Mouse (Mus musculus): ENCODE results near the gene Tmem163. TPM values are rescaled to one million over a fixed set of nuclear protein-coding genes. Genes with fewer than 3 reads are reported as not detected.

Gene Tmem163
- total and polyA plus RNA-seq, 3 experiments = 4.5 to 10.0 (median 8.1) TPM

DNA sequence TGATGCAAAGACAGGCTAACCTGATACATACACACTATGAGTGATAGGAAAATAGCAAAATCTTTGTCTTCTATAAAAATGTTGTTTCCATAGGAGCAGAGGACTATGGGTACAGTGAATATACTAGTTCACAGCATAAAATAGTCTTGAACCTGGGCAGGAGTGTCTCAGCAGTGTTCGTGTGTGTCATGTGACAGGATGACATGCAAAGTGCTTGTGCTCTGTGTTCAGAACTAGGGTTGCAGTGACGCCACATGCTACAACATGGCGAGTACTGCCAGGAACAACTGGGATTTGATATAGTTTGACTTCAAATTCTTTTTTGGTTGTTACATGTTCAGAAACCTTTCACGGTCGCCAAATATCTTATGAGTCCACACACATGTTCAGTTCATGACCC, 92.3 kb downstream of the Tmem163 start:
- Histone ChIP-seq H3K4me1 (ENCODE audit: control insufficient read depth in 1 of 2, insufficient read depth in 2 of 2) (peaks cover 0 to 44% of the 10 kb centered on the region in 2 experiments; a peak in 2 of 4 replicates), H3K27ac (ENCODE audit: insufficient read depth, low read depth) (no peak overlapping the region), H3K4me3 (replicated peaks in 1 of 3; ENCODE audit: low read depth in 2 of 3, low read length in 2 of 3, poor library complexity in 1 of 3) (no peak overlapping the region), H3K9me3 (replicated peaks; ENCODE audit: low read length) (no peaks in the 10 kb centered on the region), H3K4me2 (ENCODE audit: insufficient read depth, low read depth, poor library complexity, severe bottlenecking) (no peak overlapping the region), H3K27me3 (replicated peaks) (no peaks in the 10 kb centered on the region), H3K36me3 (replicated peaks in 1 of 2; ENCODE audit: control insufficient read depth in 1 of 2, insufficient read depth in 1 of 2, low read length in 1 of 2) (peaks cover 0 to 22% of the 10 kb centered on the region in 2 experiments), H3K9ac (ENCODE audit: insufficient read depth, low read depth) (no peak overlapping the region), H3K79me2 (replicated peaks; ENCODE audit: control insufficient read depth, extremely low read depth, insufficient read depth, poor library complexity, severe bottlenecking) (no peaks in the 10 kb centered on the region)
- in situ Hi-C loops (cut with MboI; ENCODE audit: low pct_ligation_motif_present, low pct_unique_long_range_greater_than_20kb, low sequenced_read_pairs) = no loop called here
- dilution Hi-C loops (cut with MboI; ENCODE audit: extremely low pct_ligation_motif_present, extremely low pct_unique_long_range_greater_than_20kb, low sequenced_read_pairs) = no loop called here
- TF ChIP-seq USF1 (IDR thresholded peaks at IDR 0.05; ENCODE audit: low read depth, low read length) (peak; percentile 36; the same call in 1 of the 2 replicates), EP300 (IDR thresholded peaks at IDR 0.05; ENCODE audit: low read length) (no peak), ETS1 (conservative IDR thresholded peaks at IDR 0.05; ENCODE audit: low read depth, low read length) (no peak), MXI1 (IDR thresholded peaks at IDR 0.05; ENCODE audit: low read depth, low read length) (no peak), BHLHE40 (IDR thresholded peaks at IDR 0.05; ENCODE audit: low read depth, low read length) (peak; percentile 36; the same call in 1 of the 2 replicates), POLR2AphosphoS2 (IDR thresholded peaks at IDR 0.05; ENCODE audit: low read depth, low read length) (no peak)
- DNase-seq (ENCODE audit: extremely low read depth) = no peak

- no peak overlapping the region for H3K4me3 ChIP-seq (replicated peaks in 1 of 3; ENCODE audit: low read depth in 2 of 3, low read length in 2 of 3, poor library complexity in 1 of 3)
- TF ChIP-seq POLR2AphosphoS2 (IDR thresholded peaks at IDR 0.05; ENCODE audit: low read depth, low read length) (no peak), RAD21 (IDR thresholded peaks at IDR 0.05; ENCODE audit: low read depth, low read length) (no peak), NELFE (IDR thresholded peaks at IDR 0.05; ENCODE audit: low read depth, low read length) (no peak), E2F4 (IDR thresholded peaks at IDR 0.05; ENCODE audit: insufficient replicate concordance, low read depth, low read length) (no peak), SMC3 (IDR thresholded peaks at IDR 0.05; ENCODE audit: low read depth, low read length) (no peak), USF2 (conservative IDR thresholded peaks at IDR 0.05; ENCODE audit: low read depth, low read length) (no peak), CHD2 (IDR thresholded peaks at IDR 0.05; ENCODE audit: low read length) (no peak), EP300 (IDR thresholded peaks at IDR 0.05; ENCODE audit: low read length) (no peak), UBTF (IDR thresholded peaks at IDR 0.05; ENCODE audit: low read depth, low read length) (no peak), MAX (IDR thresholded peaks at IDR 0.05; ENCODE audit: low read length) (no peak), PAX5 (IDR thresholded peaks at IDR 0.05; ENCODE audit: low read length) (no peak)
- no peak overlapping the region for H3K4me2 ChIP-seq (ENCODE audit: insufficient read depth, low read depth, poor library complexity, severe bottlenecking)
- in situ Hi-C loops (cut with MboI; ENCODE audit: low pct_ligation_motif_present, low pct_unique_long_range_greater_than_20kb, low sequenced_read_pairs) = no loop called here
- dilution Hi-C loops (cut with MboI; ENCODE audit: extremely low pct_ligation_motif_present, extremely low pct_unique_long_range_greater_than_20kb, low sequenced_read_pairs) = no loop called here
- peaks cover 2 to 53% of the 10 kb centered on the region in 2 experiments; a peak in 3 of 4 replicates for H3K4me1 ChIP-seq (ENCODE audit: control insufficient read depth in 1 of 2, insufficient read depth in 2 of 2)
- no peak overlapping the region for H3K9ac ChIP-seq (ENCODE audit: insufficient read depth, low read depth)
- H3K36me3 ChIP-seq (replicated peaks in 1 of 2; ENCODE audit: control insufficient read depth in 1 of 2, insufficient read depth in 1 of 2, low read length in 1 of 2) = peaks cover 0 to 22% of the 10 kb centered on the region in 2 experiments
- H3K9me3 ChIP-seq (replicated peaks; ENCODE audit: low read length) = no peaks in the 10 kb centered on the region
- DNase-seq (ENCODE audit: extremely low read depth) = no peak
- no peak overlapping the region for H3K27ac ChIP-seq (ENCODE audit: insufficient read depth, low read depth)
- no peaks in the 10 kb centered on the region for H3K27me3 ChIP-seq (replicated peaks)
- H3K79me2 ChIP-seq (replicated peaks; ENCODE audit: control insufficient read depth, extremely low read depth, insufficient read depth, poor library complexity, severe bottlenecking) = no peaks in the 10 kb centered on the region
Observed at GRCm38 (mm10) chr1:127586156-127586555, 93.2 kb downstream of the Tmem163 start.
